Mouse (Mus musculus): ENCODE data around the gene Plcd3. TPM values are rescaled to one million over a fixed set of nuclear protein-coding genes. Genes with fewer than 3 reads are reported as not detected.

Gene Plcd3
- polyA plus RNA-seq, 1 experiment, result 20.6 TPM

DNA sequence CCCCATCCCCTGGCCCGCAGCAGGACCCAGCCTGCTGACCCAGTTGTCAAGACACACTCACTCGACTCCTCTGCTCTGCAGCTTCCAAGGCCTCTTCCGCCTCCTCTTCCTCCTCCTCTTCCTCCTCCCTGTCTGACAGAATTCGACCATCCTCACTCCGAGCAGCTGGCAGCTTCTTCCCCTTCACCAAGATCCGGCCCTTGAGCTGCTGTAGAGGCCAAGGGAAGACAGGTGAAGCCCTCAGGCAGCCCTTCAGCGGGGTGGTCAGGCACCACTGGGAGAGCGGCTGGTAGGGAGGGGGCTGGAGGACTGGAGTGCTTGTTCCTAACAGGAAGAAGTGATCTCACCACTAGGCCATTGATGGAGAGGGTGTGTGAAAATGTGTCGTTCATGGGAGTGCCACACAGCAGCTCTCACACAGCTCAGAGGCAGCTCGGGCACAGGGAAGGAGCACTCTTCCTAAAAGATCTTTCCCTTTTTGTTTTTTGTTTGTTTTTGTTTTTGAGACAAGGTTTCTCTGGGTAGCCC, 26.6 kb downstream of the Plcd3 start:
- Histone ChIP-seq H3K27me3 (ENCODE audit: control insufficient read depth, insufficient read depth, insufficient read length) (no peaks in the 10 kb centered on the region), H3K4me2 (ENCODE audit: low read depth) (no peak overlapping the region), H3K79me2 (ENCODE audit: control insufficient read depth, insufficient read depth) (no peaks in the 10 kb centered on the region), H3K36me3 (ENCODE audit: control insufficient read depth, insufficient read depth) (peaks cover 42% of the 10 kb centered on the region), H3ac (ENCODE audit: control insufficient read depth, insufficient read length) (no peak overlapping the region), H3K4me3 (no peak overlapping the region)
- no peak for TF ChIP-seq MAX (IDR thresholded peaks at IDR 0.05; ENCODE audit: low read depth)
- TF ChIP-seq E2F4 (IDR thresholded peaks at IDR 0.05; ENCODE audit: insufficient read depth), result no peak
- no peak for TF ChIP-seq MYOD1 (IDR thresholded peaks at IDR 0.05; ENCODE audit: control insufficient read depth in 1 of 3, insufficient read length in 2 of 3, low read depth in 2 of 3)
- no peak for TF ChIP-seq CEBPB (IDR thresholded peaks at IDR 0.05; ENCODE audit: insufficient read depth, poor library complexity, severe bottlenecking)
- no peak for TF ChIP-seq MYOG (IDR thresholded peaks at IDR 0.05; ENCODE audit: control insufficient read depth in 1 of 3, insufficient read depth in 1 of 3, insufficient read length in 2 of 3, low read depth in 2 of 3)
- no peak for TF ChIP-seq REST (IDR thresholded peaks at IDR 0.05; ENCODE audit: insufficient read depth, insufficient read length)
- no peak for TF ChIP-seq POLR2A (IDR thresholded peaks at IDR 0.05; ENCODE audit: insufficient read length, low read depth)
- TF ChIP-seq SRF (IDR thresholded peaks at IDR 0.05; ENCODE audit: control insufficient read depth, insufficient read length, low read depth), result no peak
- no peak for TF ChIP-seq POLR2AphosphoS2 (IDR thresholded peaks at IDR 0.05; ENCODE audit: insufficient read length, low read depth)
- no peak for TF ChIP-seq USF1 (IDR thresholded peaks at IDR 0.05; ENCODE audit: low read depth)
- no peak for TF ChIP-seq TCF3 (IDR thresholded peaks at IDR 0.05; ENCODE audit: insufficient read length, low read depth)
- TF ChIP-seq TCF12 (IDR thresholded peaks at IDR 0.05; ENCODE audit: insufficient read depth, poor library complexity, severe bottlenecking), result no peak

- no peaks in the 10 kb centered on the region for H3K27me3 ChIP-seq (ENCODE audit: control insufficient read depth, insufficient read depth, insufficient read length)
- H3ac ChIP-seq (ENCODE audit: control insufficient read depth, insufficient read length), result no peak overlapping the region
- H3K4me3 ChIP-seq, result no peak overlapping the region
- H3K36me3 ChIP-seq (ENCODE audit: control insufficient read depth, insufficient read depth), result peaks cover 45% of the 10 kb centered on the region
- no peak overlapping the region for H3K4me2 ChIP-seq (ENCODE audit: low read depth)
- TF ChIP-seq POLR2A (IDR thresholded peaks at IDR 0.05; ENCODE audit: insufficient read length, low read depth) (peak; percentile 0), E2F4 (IDR thresholded peaks at IDR 0.05; ENCODE audit: insufficient read depth) (no peak), SRF (IDR thresholded peaks at IDR 0.05; ENCODE audit: control insufficient read depth, insufficient read length, low read depth) (no peak), TCF3 (IDR thresholded peaks at IDR 0.05; ENCODE audit: insufficient read length, low read depth) (no peak)
- no peaks in the 10 kb centered on the region for H3K79me2 ChIP-seq (ENCODE audit: control insufficient read depth, insufficient read depth)
These were observed 27.3 kb downstream of the Plcd3 start for GRCm38 (mm10) chr11:103074121-103074650.

- no peak overlapping the region for H3ac ChIP-seq (ENCODE audit: control insufficient read depth, insufficient read length)
- H3K79me2 ChIP-seq (ENCODE audit: control insufficient read depth, insufficient read depth), result no peaks in the 10 kb centered on the region
- H3K36me3 ChIP-seq (ENCODE audit: control insufficient read depth, insufficient read depth), result peaks cover 48% of the 10 kb centered on the region
- no peaks in the 10 kb centered on the region for H3K27me3 ChIP-seq (ENCODE audit: control insufficient read depth, insufficient read depth, insufficient read length)
- no peak overlapping the region for H3K4me3 ChIP-seq
- TF ChIP-seq MYOD1 (IDR thresholded peaks at IDR 0.05; ENCODE audit: control insufficient read depth in 1 of 3, insufficient read length in 2 of 3, low read depth in 2 of 3), result no peak
- TF ChIP-seq POLR2A (IDR thresholded peaks at IDR 0.05; ENCODE audit: insufficient read length, low read depth), result peak; percentile 31
- no peak overlapping the region for H3K4me2 ChIP-seq (ENCODE audit: low read depth)
These were observed 27.8 kb downstream of the Plcd3 start for GRCm38 (mm10) chr11:103073671-103074070.

- Histone ChIP-seq H3K79me2 (ENCODE audit: control insufficient read depth, insufficient read depth) (no peaks in the 10 kb centered on the region), H3ac (ENCODE audit: control insufficient read depth, insufficient read length) (no peak overlapping the region), H3K36me3 (ENCODE audit: control insufficient read depth, insufficient read depth) (peaks cover 42% of the 10 kb centered on the region), H3K4me2 (ENCODE audit: low read depth) (no peak overlapping the region), H3K4me3 (no peak overlapping the region), H3K27me3 (ENCODE audit: control insufficient read depth, insufficient read depth, insufficient read length) (no peaks in the 10 kb centered on the region)
- TF ChIP-seq MYOD1 (IDR thresholded peaks at IDR 0.05; ENCODE audit: control insufficient read depth in 1 of 3, insufficient read length in 2 of 3, low read depth in 2 of 3) (no peak), E2F4 (IDR thresholded peaks at IDR 0.05; ENCODE audit: insufficient read depth) (no peak), POLR2AphosphoS2 (IDR thresholded peaks at IDR 0.05; ENCODE audit: insufficient read length, low read depth) (no peak), MYOG (IDR thresholded peaks at IDR 0.05; ENCODE audit: control insufficient read depth in 1 of 3, insufficient read depth in 1 of 3, insufficient read length in 2 of 3, low read depth in 2 of 3) (no peak)
These were observed 31.1 kb downstream of the Plcd3 start for GRCm38 (mm10) chr11:103070322-103070880.

DNA sequence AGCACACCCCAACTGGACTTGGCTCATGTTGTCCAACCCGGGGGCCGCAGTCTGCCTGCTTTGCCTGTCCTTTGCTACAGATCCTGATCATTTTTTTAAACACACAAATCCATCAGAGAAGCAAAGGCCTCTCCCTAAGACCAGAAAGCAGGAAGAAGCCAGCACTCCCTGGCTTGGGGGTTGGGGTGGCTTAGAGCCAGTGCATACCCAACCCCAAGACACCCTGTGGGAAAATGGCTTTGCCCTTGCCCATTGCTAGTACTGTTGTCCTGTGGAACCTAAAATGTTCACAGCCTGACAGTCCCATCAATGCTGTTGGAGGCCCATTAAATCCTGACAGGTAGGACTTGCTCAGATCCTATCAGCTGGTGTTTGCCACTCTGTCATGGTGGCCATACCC, 31.7 kb downstream of the Plcd3 start:
- H3ac ChIP-seq (ENCODE audit: control insufficient read depth, insufficient read length), result no peak overlapping the region
- peaks cover 44% of the 10 kb centered on the region for H3K36me3 ChIP-seq (ENCODE audit: control insufficient read depth, insufficient read depth)
- no peak overlapping the region for H3K4me2 ChIP-seq (ENCODE audit: low read depth)
- no peak overlapping the region for H3K4me3 ChIP-seq
- H3K27me3 ChIP-seq (ENCODE audit: control insufficient read depth, insufficient read depth, insufficient read length), result no peaks in the 10 kb centered on the region
- no peaks in the 10 kb centered on the region for H3K79me2 ChIP-seq (ENCODE audit: control insufficient read depth, insufficient read depth)
- TF ChIP-seq REST (IDR thresholded peaks at IDR 0.05; ENCODE audit: insufficient read depth, insufficient read length), result no peak
- TF ChIP-seq MYOG (IDR thresholded peaks at IDR 0.05; ENCODE audit: control insufficient read depth in 1 of 3, insufficient read depth in 1 of 3, insufficient read length in 2 of 3, low read depth in 2 of 3), result no peak
- peak; percentile 51 for TF ChIP-seq POLR2AphosphoS2 (IDR thresholded peaks at IDR 0.05; ENCODE audit: insufficient read length, low read depth)
- TF ChIP-seq E2F4 (IDR thresholded peaks at IDR 0.05; ENCODE audit: insufficient read depth), result no peak
- TF ChIP-seq CEBPB (IDR thresholded peaks at IDR 0.05; ENCODE audit: insufficient read depth, poor library complexity, severe bottlenecking), result no peak
- TF ChIP-seq USF1 (IDR thresholded peaks at IDR 0.05; ENCODE audit: low read depth), result no peak

All from myocyte (in vitro differentiated cells).